Mouse (Mus musculus): ENCODE data around the gene Tcf7l2.

The Tcf7l2 gene

GRCm38 (mm10) chr19:55926858-55927673, 185.4 kb downstream of the Tcf7l2 start:
- no peak for TF ChIP-seq GATA4 (IDR thresholded peaks at IDR 0.05; ENCODE audit: insufficient replicate concordance, low read length)

DNA sequence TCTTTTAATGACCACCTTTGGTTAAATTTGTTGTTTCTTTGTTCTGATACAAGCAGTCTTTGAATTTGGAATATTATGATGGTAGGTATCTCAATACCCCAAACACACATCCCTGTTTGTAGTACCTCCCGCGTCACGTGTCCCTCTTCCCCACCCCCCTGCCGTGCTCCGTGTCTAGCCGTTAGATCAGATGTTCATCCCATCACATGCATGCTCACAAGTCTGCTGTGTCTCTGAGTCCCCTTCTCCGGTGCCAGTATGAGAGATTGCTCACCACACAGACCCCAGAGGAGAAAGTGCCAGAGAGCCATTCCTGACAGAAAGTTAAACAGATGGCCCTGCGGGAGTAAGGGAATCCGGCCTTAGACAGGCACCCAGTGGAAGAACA, 186.0 kb downstream of the Tcf7l2 start:
- no peak for TF ChIP-seq GATA4 (IDR thresholded peaks at IDR 0.05; ENCODE audit: insufficient replicate concordance, low read length)

DNA sequence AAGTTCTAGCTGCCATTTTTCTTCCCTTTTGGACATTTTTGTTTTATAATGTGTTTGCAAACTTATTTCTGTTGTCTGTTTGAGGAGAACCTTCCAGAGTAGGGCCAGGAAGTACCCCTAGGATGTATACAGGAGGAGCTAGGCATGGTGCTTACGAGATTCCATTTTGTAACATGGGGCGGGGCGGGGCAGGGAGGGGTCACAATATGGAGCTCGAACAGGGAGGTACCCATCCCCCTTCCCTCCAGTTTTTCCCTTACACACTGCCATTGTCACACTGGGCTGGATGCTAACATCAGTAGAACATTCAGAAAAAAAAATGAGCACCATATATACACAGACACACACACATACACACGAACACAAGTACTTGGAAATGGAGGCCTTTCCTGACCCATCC, 187.1 kb downstream of the Tcf7l2 start:
- no peak for TF ChIP-seq GATA4 (IDR thresholded peaks at IDR 0.05; ENCODE audit: insufficient replicate concordance, low read length)

DNA sequence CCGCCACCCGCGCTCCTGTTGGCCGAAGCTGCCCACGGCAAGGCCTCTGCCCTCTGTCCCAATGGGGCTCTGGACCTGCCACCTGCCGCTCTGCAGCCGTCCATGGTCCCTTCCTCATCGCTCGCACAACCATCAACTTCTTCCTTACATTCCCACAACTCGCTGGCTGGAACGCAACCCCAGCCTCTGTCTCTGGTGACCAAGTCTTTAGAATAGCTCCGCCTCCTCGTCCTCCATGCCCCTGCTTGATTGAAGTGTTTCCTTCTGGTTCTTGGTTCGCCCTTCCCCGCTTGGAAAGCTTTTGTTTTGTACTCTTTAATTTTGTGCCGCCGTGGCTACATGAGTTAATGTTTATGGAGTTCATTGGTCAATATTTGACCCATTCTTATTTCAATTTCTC, 190.0 kb downstream of the Tcf7l2 start:
- no peak for TF ChIP-seq GATA4 (IDR thresholded peaks at IDR 0.05; ENCODE audit: insufficient replicate concordance, low read length)

GRCm38 (mm10) chr19:55933947-55934729, 192.5 kb downstream of the Tcf7l2 start:
- no peak for TF ChIP-seq GATA4 (IDR thresholded peaks at IDR 0.05; ENCODE audit: insufficient replicate concordance, low read length)

- no peak for TF ChIP-seq GATA4 (IDR thresholded peaks at IDR 0.05; ENCODE audit: insufficient replicate concordance, low read length)
These were observed 193.0 kb downstream of the Tcf7l2 start for GRCm38 (mm10) chr19:55934730-55935003.

DNA sequence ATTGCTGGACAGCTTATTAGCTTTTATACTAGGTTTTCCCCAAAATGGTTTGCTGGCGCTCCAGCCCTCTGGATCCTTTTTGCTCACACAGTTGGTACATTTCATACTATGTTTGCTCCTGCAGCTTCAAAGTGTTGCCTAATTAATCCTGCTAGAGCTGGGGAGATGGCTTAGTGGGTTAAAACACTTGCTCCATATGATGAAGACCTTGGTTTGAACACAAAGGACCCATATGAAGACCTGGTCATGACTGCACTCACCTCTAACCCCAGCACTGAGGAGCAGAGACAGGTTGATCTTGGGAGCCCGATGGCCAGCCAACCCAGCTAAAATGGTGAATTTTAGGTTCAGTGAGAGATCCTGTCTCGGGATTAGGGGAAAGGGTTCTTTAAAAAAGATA, 195.4 kb downstream of the Tcf7l2 start:
- TF ChIP-seq GATA4 (IDR thresholded peaks at IDR 0.05; ENCODE audit: insufficient replicate concordance, low read length), result no peak

- no peak for TF ChIP-seq GATA4 (IDR thresholded peaks at IDR 0.05; ENCODE audit: insufficient replicate concordance, low read length)
These were observed 196.8 kb downstream of the Tcf7l2 start for GRCm38 (mm10) chr19:55938254-55939046.

DNA sequence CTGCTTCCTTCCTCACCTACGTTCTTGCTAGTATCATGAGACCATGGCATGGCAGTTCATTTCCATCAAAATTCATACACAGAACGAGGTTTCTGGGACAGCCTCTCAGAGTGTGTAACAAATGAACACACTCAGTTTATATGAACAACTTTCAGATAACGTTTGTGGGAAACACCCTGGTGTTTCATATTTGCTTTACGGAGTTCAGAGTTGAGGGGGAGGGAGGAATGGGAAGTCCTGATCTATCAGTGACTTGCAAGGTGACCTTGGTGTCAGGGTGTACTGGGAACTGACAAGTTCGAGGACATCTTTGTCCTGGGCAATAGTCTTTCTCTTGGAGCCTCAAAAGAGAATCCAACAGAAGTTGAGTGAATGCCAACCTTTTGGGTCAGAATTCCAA, 197.5 kb downstream of the Tcf7l2 start:
- TF ChIP-seq GATA4 (IDR thresholded peaks at IDR 0.05; ENCODE audit: insufficient replicate concordance, low read length), result no peak

- TF ChIP-seq GATA4 (IDR thresholded peaks at IDR 0.05; ENCODE audit: insufficient replicate concordance, low read length), result no peak
These were observed 198.1 kb downstream of the Tcf7l2 start for GRCm38 (mm10) chr19:55939719-55940118.

GRCm38 (mm10) chr19:55940538-55941252, 199.1 kb downstream of the Tcf7l2 start:
- no peak for TF ChIP-seq GATA4 (IDR thresholded peaks at IDR 0.05; ENCODE audit: insufficient replicate concordance, low read length)

DNA sequence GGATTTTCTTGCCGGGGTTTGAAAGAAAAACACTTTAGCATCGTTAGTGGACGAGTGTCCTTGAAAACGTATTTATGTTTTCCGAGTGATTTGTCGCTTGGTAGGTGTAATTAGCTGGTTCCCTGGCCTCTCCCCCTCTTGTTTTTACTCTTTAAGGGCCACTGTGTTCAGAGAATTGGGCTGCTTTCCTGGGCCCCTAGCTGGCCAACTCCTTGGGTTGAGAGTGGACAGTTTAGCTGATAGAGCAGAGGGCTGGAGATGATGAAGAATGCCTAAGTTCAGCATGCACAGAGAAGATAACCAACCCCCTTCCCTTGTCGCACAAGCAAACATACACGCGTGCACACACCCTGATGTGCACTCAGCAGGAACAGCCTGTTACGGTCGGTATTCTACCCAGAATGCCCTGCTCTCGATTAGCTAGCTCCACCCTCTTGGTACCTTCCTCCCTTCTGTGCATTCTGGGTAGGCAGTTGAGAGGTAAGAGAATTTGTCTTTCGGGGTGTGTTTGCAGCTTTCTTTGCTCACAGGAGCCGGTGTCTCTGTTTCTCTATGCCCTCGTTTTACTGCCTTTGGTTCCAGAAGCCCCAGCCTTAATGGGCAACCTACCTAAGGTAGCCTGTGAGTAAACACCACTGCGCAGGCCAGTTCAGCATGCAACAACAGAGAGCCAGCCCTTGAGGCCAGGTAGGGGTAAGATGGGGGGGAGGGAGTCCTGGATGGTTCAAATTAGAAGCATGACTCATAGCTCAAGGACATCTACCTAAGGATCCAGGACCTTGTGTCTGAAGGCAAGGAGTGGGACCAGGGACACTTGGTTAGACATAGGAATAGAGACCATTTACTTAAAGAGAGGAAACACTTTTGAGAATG, 199.9 kb downstream of the Tcf7l2 start:
- no peak for TF ChIP-seq GATA4 (IDR thresholded peaks at IDR 0.05; ENCODE audit: insufficient replicate concordance, low read length)

GRCm38 (mm10) chr19:55951397-55951796, 209.8 kb downstream of the Tcf7l2 start:
- TF ChIP-seq GATA4 (IDR thresholded peaks at IDR 0.05; ENCODE audit: insufficient replicate concordance, low read length), result no peak

- TF ChIP-seq GATA4 (IDR thresholded peaks at IDR 0.05; ENCODE audit: insufficient replicate concordance, low read length), result no peak
These were observed 211.6 kb downstream of the Tcf7l2 start for GRCm38 (mm10) chr19:55953207-55953606.

Data from liver, adult (tissue).